Mouse (Mus musculus) retina, adult 2 months (tissue): Measurements from ENCODE around the gene Wwtr1.

Experiments used
- DNase-seq: peaks from one replicate; pipeline ENCODE4 v3.0.0-alpha.2; 2012; ENCODE audit warnings: low read depth, low spot score

The Wwtr1 gene

DNA sequence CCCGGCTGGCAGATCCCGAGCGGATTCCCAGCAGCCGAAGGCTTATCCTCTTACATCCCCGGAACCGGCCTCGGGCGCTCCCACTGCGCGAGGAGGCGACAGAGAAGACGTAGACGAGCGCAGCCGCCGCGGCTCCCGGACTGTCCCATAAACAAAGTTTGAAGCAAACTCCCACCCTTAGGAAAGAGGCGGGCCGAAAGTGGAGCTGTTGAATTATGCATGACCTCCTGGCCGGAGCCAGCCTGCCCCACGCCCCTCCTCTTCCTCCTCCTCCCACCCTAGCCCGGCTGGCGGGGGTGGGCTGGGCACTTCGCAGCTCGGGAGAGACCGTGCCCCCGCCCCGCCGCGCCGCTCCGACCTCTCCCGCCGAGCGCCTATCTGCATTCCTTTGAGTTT, at the start of gene Wwtr1:
Wwtr1 (minus strand) TSS at position 251 of the 396 bp plus-strand sequence.
- peak; percentile 30 for DNase-seq

GRCm38 (mm10) chr3:57619718-57620117, 44.0 kb upstream of the Wwtr1 start:
- DNase-seq, result no peak

- DNase-seq, result no peak
Measured at GRCm38 (mm10) chr3:57615652-57616051, 39.9 kb upstream of the Wwtr1 start.

DNA sequence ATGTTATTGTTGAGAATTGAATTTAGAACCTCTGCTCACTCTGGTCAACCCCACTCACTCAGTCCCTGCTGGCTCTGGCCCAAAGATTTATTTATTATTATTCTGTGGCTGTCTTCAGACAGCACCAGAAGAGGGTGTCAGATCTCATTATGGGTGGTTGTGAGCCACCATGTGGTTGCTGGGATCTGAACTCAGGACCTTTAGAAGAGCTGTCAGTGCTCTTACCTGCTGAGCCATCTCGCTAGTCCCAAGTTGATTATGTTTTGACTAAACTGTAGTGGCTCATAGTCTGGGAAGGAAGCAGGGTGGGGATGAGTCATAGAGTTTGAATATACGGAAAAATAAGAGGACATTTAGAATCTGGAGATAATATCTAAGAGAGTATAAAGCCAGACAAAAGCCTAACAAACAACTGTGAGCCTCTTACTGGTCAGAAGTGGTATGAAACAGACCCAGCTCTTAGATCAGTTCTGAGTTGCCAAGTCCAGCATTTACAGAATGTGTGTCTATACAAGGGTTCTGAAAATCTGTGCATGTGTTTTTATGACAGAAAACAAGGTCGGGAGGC, 36.8 kb upstream of the Wwtr1 start:
- DNase-seq, result no peak

- DNase-seq, result no peak
Measured at GRCm38 (mm10) chr3:57611776-57612175, 36.1 kb upstream of the Wwtr1 start.

GRCm38 (mm10) chr3:57604618-57605015, 28.9 kb upstream of the Wwtr1 start:
- no peak for DNase-seq

- no peak for DNase-seq
Measured at GRCm38 (mm10) chr3:57603891-57604617, 28.3 kb upstream of the Wwtr1 start.

- DNase-seq, result no peak
Measured at GRCm38 (mm10) chr3:57602610-57603009, 26.9 kb upstream of the Wwtr1 start.

DNA sequence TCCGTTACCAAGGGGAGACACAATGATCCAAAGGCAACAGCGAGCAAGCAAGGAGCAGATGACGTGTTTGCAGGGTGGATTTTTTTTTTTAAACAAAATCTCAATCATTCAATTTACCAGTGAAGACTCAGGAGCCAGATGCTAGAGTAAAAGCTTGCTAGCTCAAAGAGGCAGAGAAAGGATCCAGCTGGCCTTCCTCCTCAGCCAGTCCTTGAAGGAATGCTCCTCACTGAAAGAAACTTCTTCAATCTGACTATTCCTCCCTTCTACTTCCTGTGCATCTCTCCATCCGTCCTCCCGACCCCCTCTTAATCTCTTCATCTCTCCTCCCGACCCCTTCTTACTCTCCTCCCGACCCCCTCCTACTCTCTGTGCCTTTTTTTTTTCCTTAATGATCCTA, 20.9 kb upstream of the Wwtr1 start:
- no peak for DNase-seq

GRCm38 (mm10) chr3:57595506-57595905, 19.8 kb upstream of the Wwtr1 start:
- DNase-seq, result no peak

- no peak for DNase-seq
Measured at GRCm38 (mm10) chr3:57585967-57586366, 10.3 kb upstream of the Wwtr1 start.

- no peak for DNase-seq
Measured at GRCm38 (mm10) chr3:57583533-57583932, 7.8 kb upstream of the Wwtr1 start.

GRCm38 (mm10) chr3:57580426-57581195, 4.9 kb upstream of the Wwtr1 start:
- DNase-seq, result no peak

DNA sequence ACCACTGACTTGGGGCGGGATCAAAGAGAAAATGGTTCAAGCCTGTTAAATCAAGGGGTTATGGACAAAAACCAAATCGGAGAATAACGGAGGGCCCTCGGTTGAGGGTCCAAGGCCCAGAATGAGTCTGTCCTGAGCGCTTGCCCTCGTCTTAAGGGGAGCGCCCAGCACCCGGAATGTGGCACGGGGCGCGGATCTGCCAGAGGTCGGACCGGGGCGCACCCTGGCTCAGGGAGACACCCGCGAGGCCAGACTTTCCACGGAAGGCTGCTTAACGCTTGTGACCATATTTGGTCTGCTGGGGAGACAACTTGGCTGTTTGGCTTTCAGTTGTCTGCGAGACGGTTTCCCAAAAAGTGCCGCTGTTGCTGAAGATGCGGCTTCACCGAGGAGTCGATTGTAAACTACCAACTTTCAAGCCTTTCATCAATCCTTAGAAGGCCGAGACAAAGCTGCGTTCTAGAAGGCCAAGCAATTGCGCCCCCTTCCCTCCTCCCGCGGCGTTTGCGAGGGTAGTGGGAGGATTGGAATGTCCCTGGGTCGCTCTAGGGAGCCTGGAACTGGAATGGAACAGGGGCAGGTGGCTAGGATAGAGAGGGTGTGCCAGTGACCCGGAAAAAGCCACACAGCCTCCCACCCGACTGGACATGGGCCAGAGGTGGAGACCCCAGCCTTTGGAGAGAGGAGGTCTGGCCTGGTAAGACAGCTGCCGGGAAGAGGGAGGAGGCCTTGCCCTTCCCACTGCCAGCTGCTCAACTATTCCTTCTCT, 530 bp upstream of the Wwtr1 start:
- DNase-seq, result no peak

GRCm38 (mm10) chr3:57574885-57575659, 638 bp downstream of the Wwtr1 start:
- no peak for DNase-seq

GRCm38 (mm10) chr3:57573898-57574570, 1.7 kb downstream of the Wwtr1 start:
- no peak for DNase-seq

GRCm38 (mm10) chr3:57572331-57572975, 3.3 kb downstream of the Wwtr1 start:
- DNase-seq, result no peak

DNA sequence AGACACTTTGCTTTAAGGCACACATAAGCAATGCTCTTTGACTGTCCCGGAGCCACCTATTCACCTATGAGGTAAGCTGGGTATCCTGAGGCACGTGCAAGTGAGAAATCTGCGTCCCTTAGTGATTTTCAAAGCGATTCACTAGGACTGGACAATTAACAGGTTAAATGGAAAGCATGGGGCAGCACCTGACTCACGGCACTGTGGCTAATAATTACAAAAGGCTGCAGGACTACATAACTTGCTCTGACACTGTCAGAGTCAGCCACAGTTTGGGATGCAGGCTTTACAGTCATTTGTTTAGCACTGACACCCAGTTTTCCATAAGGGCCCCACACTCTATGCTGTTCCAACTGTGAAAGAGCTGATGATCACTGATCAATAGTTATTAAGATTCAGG, 9.1 kb downstream of the Wwtr1 start:
- DNase-seq, result no peak

DNA sequence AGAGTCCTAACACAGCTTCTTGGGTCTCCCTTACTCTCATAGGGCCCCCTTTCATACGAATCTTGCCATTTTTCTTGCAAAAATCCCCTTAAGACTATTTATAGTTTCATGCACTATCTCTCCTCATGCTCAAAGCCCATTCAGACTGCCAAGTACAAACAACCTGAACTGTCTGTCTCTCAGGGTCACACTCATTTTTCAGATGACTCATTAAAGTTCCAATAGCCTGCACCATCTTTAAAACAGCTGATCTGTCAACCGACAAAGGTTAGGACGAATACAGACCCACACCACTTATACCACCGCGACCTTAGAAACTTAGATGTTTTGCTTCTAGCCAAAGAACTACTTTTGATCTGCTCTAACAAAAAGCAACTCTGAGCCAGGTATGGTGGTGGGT, 12.1 kb downstream of the Wwtr1 start:
- DNase-seq, result no peak

GRCm38 (mm10) chr3:57562996-57563506, 12.7 kb downstream of the Wwtr1 start:
- no peak for DNase-seq
